Mouse (Mus musculus): ENCODE measurements around the gene Per1. TPM values are rescaled to one million over a fixed set of nuclear protein-coding genes. Genes with fewer than 3 reads are reported as not detected.

Gene Per1
- 18.4 TPM for polyA plus RNA-seq (2014; fragmentation: Illumina TruSeq; extraction: RNeasy Lipid Tissue Mini Kit (QIAGEN cat#74804); ENCODE audit: insufficient read depth, low read depth, low replicate concordance)

DNA sequence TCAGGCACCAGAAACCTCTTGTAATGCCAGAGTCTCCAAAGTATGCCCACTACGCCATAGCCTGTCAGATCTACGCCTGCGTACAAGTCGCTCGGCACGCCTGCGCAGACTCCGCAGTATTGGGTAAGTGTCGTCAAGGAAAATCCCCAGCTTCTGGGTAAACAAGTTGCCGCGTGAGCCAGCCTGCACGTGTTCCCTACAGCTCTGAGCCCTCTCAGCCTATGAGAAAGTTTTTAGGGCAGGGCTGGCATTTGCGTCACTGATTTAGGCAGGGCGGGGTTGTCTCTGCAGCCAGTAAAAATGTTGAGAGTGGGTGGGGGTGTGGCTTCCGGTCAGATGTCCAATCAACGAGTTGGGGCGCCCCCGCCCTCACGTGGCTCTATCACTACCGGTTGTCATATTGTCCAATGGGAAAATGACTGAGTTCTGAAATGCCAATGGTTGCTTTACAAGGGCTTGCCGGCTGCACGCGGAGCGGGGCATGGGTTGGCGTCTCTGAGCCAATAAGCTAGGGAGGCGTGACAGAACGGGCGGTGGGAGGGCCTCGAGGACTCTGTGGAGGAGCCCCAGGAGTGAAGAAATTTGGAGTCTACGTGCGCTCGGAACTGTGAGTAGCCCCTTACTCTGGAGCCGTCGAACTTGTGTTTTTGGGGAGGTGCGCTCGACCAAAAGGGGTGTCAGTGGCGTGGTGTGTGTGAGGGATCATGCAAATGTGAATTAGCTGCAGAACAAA is at the start of gene Per1:
TSS of gene Per1 (plus strand) at position 521 of the 733 bp plus-strand sequence.

DNA sequence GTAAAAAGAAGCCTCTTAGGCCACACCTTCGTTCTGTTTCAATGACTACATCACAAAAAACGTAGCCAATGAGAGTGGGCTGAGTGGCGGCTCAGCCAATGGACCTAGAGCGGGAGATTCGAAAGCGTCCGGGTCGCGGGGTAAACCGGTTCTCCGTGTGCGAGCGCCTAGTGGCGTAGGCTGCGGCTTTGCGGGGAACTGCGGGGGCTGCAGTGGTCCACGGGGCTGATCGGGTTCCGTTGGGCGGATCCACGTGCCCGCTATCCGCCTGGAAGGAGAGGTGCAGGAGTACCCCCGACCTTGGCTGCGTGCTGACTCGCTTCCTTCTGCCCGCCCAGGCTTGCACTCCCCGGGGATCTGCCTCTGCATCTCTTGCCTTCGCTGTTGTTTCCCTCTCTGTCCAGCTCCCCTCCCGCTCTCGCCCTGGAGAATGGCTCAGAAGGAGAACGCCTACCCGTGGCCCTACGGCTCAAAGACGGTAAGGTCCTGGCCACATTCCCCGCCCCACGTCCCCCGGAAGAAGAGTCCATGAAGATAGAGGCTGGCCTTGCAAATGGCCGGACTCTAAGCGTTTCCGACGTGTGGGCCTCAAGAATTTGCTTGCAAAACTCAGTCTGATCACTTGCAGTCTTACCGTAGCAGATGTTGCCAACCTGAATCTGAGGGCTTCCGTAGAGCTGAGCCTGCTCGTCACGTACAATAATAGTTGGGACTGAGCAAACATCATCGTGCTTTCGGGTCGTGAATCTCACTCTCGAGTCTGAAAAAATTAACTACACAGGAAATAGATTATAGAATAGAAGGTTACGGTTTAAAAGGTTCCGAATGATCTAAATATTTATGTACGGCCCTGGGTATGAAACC is 49.3 kb upstream of the Per1 start, which contains the start of gene Aurkb:
TSS of gene Aurkb (plus strand) at position 117 of the 864 bp plus-strand sequence.

DNA sequence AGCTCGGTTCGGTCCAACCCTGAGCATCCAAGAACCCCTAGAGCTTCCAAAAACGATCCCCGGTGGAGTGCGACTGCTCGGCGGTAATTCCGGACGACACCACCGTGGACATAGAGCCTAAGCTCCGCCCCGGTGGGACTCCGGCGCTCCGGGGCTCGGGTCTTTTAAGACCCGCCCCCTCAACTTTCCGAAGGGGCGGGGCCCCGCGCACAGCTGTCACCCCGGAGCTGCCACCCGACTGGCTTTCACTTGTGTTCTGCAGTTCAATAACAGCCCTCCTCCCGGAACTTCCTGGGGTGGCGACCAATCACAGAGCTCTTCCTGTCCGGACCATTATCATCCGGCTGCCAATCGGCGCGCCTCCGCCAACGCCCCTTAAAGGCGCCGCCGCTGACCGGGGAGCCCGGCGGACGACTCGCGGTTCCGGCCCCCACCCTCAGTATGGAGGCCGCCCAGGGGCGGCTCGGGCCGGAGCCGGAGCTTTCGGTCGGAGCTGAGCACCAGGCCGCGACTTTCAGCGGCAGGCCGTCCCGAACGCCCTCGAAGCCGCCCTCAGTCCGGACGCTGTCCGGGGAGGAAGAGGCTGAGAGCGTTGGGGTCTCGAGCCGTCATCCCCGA is 35.6 kb upstream of the Per1 start, which contains the start of gene Borcs6:
TSS of gene Borcs6 (plus strand) at position 361 of the 618 bp plus-strand sequence.

DNA sequence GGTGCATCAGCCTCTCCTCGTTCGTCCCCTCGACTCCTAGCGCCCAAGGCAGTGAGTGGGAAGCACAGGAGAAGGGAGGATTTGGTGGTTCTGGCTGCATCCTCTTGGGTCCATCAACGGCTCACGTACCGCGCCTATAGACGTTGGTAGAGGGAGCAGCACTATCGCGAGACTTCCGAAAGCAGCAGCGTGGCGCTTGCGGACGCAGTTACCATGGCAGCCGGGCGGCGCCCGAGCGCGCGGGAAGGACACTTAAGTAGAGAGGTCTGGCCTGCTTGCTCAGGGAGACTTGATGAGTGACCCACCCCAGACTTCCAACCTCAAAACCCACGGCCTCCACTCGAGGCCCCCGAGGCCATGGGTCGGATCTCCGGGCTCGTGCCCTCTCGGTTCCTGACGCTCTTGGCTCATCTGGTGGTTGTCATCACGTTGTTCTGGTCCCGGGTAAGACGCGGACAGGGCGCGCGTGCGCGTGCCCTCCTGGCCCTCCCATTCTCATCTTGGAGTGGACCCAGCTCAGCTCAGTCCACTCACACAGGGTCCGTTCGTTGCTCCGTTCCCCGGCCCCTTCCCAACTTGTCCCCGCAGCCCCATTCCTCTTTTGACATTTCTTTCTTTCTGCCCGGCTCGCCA is 24.3 kb upstream of the Per1 start, which contains the start of gene Tmem107:
TSS of gene Tmem107 (plus strand) at position 217 of the 633 bp plus-strand sequence.

DNA sequence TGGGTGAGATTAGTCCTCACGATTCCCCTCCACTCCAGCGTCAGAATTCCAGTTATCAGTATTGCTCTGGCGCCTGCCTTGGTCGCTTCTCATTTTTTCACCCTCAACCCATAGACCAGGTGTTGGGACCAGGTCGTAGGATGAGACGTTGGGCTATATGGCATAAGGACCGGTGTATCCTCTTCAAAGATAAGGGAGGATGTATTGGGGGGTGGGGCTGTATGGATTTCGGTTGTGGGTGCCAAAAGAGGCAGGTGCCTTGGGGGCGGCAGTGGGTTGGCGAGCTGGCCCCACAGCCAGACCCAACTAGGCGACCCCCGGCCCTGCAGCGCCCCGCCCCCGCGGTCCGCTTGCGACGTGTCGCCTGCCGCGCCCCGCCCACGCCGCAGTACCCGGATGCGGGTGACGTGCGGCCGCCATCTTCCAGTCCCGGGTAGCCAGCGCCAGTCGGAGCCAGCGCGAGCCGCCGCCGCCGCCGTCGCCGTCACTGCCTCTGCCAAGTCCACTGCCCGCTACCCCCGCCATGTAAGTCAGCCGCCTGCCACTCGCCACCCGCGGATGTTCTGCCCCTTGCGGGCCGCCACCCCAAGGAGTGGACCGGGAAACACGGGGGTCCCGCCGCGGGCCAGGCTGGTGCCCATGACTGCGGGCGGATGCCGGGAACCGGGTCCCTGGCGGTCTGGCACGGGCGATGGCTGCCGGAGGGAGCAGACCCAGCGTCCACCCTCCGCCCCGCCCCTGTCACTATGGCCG is 6.7 kb upstream of the Per1 start, which contains the start of gene Vamp2:
TSS of gene Vamp2 (plus strand) at position 388 of the 753 bp plus-strand sequence.

DNA sequence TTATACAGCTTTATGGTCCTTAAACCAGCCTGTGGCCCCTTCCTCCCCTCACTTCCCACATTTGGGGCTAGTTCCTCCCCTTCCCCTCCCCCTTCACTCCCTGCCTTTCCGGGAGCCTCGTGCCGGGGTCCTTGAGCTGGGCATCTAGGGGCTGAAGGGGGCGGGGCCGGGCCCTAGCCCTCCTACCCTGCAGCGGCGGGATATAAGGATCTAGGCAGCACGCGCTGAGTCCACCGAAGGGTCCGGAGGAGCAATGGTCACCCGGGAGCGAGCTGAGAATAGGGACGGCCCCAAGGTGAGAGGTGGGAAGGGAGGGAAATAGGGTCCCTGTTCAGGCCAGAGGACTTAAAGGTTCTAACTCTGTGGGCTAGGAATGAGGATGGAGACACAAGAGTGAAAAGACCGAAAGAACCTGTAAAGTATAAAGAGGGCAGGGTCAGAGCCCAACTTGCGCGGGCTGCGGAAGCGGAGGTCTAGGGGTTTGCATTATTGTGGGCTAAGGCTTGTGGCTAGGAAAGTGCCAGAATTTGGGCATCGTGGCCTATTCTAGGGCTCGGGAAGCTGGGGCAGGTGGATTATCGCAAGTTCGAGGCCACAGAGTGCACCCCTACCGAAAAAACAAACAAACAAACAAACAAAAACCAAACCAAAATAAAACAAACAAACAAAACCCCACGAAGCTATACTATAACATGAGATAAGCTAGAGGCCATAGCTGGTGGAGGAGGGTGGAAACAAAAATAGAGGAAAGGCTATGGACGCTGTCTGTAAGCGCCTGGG is 25.4 kb downstream of the Per1 start, which contains the start of gene Hes7:
TSS of gene Hes7 (plus strand) at position 184 of the 780 bp plus-strand sequence.

DNA sequence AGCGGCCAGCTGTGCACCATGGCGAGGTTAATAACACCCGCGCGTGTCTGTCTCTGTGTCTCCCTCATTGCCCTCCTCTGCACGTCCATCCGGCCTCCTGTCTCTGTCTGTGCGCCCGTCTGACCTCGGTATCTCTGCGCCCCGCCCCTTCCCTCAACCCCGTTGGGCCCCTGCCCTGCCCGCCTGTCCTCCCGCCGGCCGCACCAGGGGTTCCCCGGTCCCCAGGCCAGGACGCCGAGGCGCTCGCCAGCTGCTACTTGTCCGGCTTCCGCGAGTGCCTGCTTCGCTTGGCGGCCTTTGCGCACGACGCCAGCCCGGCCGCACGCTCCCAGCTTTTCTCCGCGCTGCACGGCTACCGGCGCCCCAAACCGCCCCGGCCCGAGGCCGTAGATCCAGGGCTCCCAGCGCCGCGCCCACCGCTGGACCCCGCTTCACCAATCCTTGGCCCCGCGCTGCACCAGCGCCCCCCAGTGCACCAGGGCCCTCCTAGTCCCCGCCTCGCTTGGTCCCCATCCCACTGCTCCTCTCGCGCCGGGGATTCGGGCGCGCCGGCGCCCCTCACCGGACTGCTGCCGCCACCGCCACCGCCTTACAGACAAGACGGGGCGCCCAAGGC is 27.4 kb downstream of the Per1 start, which contains the start of gene 9130213A22Rik:
TSS of gene 9130213A22Rik (minus strand) at position 254 of the 616 bp plus-strand sequence.

DNA sequence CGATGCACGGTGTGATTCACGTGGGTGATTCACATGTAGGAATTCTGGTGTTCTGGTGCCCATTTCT is 30.7 kb downstream of the Per1 start, which contains the start of gene Aloxe3:
TSS of gene Aloxe3 (plus strand) at position 45 of the 67 bp plus-strand sequence.

DNA sequence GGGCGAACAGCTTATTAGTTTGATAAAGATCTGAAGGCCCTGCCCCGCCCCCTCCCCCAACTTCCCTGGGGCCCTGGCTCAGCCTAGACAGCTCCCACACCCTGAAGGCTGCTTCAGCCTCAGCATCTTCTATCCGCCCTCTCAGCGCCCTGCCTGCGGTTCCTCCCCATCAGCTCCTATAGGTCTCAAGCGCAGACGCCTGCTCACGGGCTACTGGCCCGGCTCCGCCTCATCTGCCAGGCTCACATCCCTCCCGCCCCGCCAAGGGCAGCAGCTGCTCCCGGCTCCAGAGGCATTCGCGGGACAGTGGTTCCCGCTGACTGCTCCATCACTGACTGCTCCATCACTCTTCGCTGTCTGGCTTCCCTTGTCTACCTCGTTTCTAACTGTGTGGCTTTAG is 61.8 kb downstream of the Per1 start, which contains the start of gene Alox12b:
TSS of gene Alox12b (plus strand) at position 190 of the 400 bp plus-strand sequence.

Other genes with a start within 250 kb of the Per1 start
- gene Ndel1, start 223.4 kb upstream of the Per1 start, polyA plus RNA-seq (2014; fragmentation: Illumina TruSeq; extraction: RNeasy Lipid Tissue Mini Kit (QIAGEN cat#74804); ENCODE audit: insufficient read depth, low read depth, low replicate concordance), result 43.4 TPM
- gene Rnf222, start 206.7 kb upstream of the Per1 start, polyA plus RNA-seq (2014; fragmentation: Illumina TruSeq; extraction: RNeasy Lipid Tissue Mini Kit (QIAGEN cat#74804); ENCODE audit: insufficient read depth, low read depth, low replicate concordance), result not detected
- 2,813 TPM for gene Rpl26, start 193.6 kb upstream of the Per1 start, polyA plus RNA-seq (2014; fragmentation: Illumina TruSeq; extraction: RNeasy Lipid Tissue Mini Kit (QIAGEN cat#74804); ENCODE audit: insufficient read depth, low read depth, low replicate concordance)
- not detected for gene Odf4, start 168.1 kb upstream of the Per1 start, polyA plus RNA-seq (2014; fragmentation: Illumina TruSeq; extraction: RNeasy Lipid Tissue Mini Kit (QIAGEN cat#74804); ENCODE audit: insufficient read depth, low read depth, low replicate concordance)
- gene Arhgef15, start 137.7 kb upstream of the Per1 start, polyA plus RNA-seq (2014; fragmentation: Illumina TruSeq; extraction: RNeasy Lipid Tissue Mini Kit (QIAGEN cat#74804); ENCODE audit: insufficient read depth, low read depth, low replicate concordance), result 34.6 TPM
- 9.0 TPM for gene Slc25a35, start 127.1 kb upstream of the Per1 start, polyA plus RNA-seq (2014; fragmentation: Illumina TruSeq; extraction: RNeasy Lipid Tissue Mini Kit (QIAGEN cat#74804); ENCODE audit: insufficient read depth, low read depth, low replicate concordance)
- 17.0 TPM for gene Rangrf, start 120.0 kb upstream of the Per1 start, polyA plus RNA-seq (2014; fragmentation: Illumina TruSeq; extraction: RNeasy Lipid Tissue Mini Kit (QIAGEN cat#74804); ENCODE audit: insufficient read depth, low read depth, low replicate concordance)
- gene Pfas, start 86.8 kb upstream of the Per1 start, polyA plus RNA-seq (2014; fragmentation: Illumina TruSeq; extraction: RNeasy Lipid Tissue Mini Kit (QIAGEN cat#74804); ENCODE audit: insufficient read depth, low read depth, low replicate concordance), result 2.7 TPM
- 14.5 TPM for gene Ctc1, start 79.3 kb upstream of the Per1 start, polyA plus RNA-seq (2014; fragmentation: Illumina TruSeq; extraction: RNeasy Lipid Tissue Mini Kit (QIAGEN cat#74804); ENCODE audit: insufficient read depth, low read depth, low replicate concordance)
- 1.7 TPM for gene Aurkb, start 49.6 kb upstream of the Per1 start, polyA plus RNA-seq (2014; fragmentation: Illumina TruSeq; extraction: RNeasy Lipid Tissue Mini Kit (QIAGEN cat#74804); ENCODE audit: insufficient read depth, low read depth, low replicate concordance)
- 15.7 TPM for gene Borcs6, start 35.5 kb upstream of the Per1 start, polyA plus RNA-seq (2014; fragmentation: Illumina TruSeq; extraction: RNeasy Lipid Tissue Mini Kit (QIAGEN cat#74804); ENCODE audit: insufficient read depth, low read depth, low replicate concordance)
- gene Tmem107, start 24.4 kb upstream of the Per1 start, polyA plus RNA-seq (2014; fragmentation: Illumina TruSeq; extraction: RNeasy Lipid Tissue Mini Kit (QIAGEN cat#74804); ENCODE audit: insufficient read depth, low read depth, low replicate concordance), result 46.5 TPM
- gene Vamp2, start 6.7 kb upstream of the Per1 start, polyA plus RNA-seq (2014; fragmentation: Illumina TruSeq; extraction: RNeasy Lipid Tissue Mini Kit (QIAGEN cat#74804); ENCODE audit: insufficient read depth, low read depth, low replicate concordance), result 71.0 TPM
- gene Hes7, start 25.2 kb downstream of the Per1 start, polyA plus RNA-seq (2014; fragmentation: Illumina TruSeq; extraction: RNeasy Lipid Tissue Mini Kit (QIAGEN cat#74804); ENCODE audit: insufficient read depth, low read depth, low replicate concordance), result 0.12 TPM
- gene 9130213A22Rik, start 27.4 kb downstream of the Per1 start, polyA plus RNA-seq (2014; fragmentation: Illumina TruSeq; extraction: RNeasy Lipid Tissue Mini Kit (QIAGEN cat#74804); ENCODE audit: insufficient read depth, low read depth, low replicate concordance), result 0.39 TPM
- 0.39 TPM for gene Aloxe3, start 30.7 kb downstream of the Per1 start, polyA plus RNA-seq (2014; fragmentation: Illumina TruSeq; extraction: RNeasy Lipid Tissue Mini Kit (QIAGEN cat#74804); ENCODE audit: insufficient read depth, low read depth, low replicate concordance)
- gene Alox12b, start 61.8 kb downstream of the Per1 start, polyA plus RNA-seq (2014; fragmentation: Illumina TruSeq; extraction: RNeasy Lipid Tissue Mini Kit (QIAGEN cat#74804); ENCODE audit: insufficient read depth, low read depth, low replicate concordance), result not detected
- gene Alox8, start 102.6 kb downstream of the Per1 start, polyA plus RNA-seq (2014; fragmentation: Illumina TruSeq; extraction: RNeasy Lipid Tissue Mini Kit (QIAGEN cat#74804); ENCODE audit: insufficient read depth, low read depth, low replicate concordance), result 0.07 TPM
- gene Gucy2e, start 141.8 kb downstream of the Per1 start, polyA plus RNA-seq (2014; fragmentation: Illumina TruSeq; extraction: RNeasy Lipid Tissue Mini Kit (QIAGEN cat#74804); ENCODE audit: insufficient read depth, low read depth, low replicate concordance), result not detected
- gene Cntrob, start 228.6 kb downstream of the Per1 start, polyA plus RNA-seq (2014; fragmentation: Illumina TruSeq; extraction: RNeasy Lipid Tissue Mini Kit (QIAGEN cat#74804); ENCODE audit: insufficient read depth, low read depth, low replicate concordance), result 3.7 TPM
- gene Trappc1, start 228.8 kb downstream of the Per1 start, polyA plus RNA-seq (2014; fragmentation: Illumina TruSeq; extraction: RNeasy Lipid Tissue Mini Kit (QIAGEN cat#74804); ENCODE audit: insufficient read depth, low read depth, low replicate concordance), result 64.9 TPM
- gene Kcnab3, start 231.0 kb downstream of the Per1 start, polyA plus RNA-seq (2014; fragmentation: Illumina TruSeq; extraction: RNeasy Lipid Tissue Mini Kit (QIAGEN cat#74804); ENCODE audit: insufficient read depth, low read depth, low replicate concordance), result 0.39 TPM
- 1.3 TPM for gene Rnf227, start 245.2 kb downstream of the Per1 start, polyA plus RNA-seq (2014; fragmentation: Illumina TruSeq; extraction: RNeasy Lipid Tissue Mini Kit (QIAGEN cat#74804); ENCODE audit: insufficient read depth, low read depth, low replicate concordance)